In the genomic region with DNA sequence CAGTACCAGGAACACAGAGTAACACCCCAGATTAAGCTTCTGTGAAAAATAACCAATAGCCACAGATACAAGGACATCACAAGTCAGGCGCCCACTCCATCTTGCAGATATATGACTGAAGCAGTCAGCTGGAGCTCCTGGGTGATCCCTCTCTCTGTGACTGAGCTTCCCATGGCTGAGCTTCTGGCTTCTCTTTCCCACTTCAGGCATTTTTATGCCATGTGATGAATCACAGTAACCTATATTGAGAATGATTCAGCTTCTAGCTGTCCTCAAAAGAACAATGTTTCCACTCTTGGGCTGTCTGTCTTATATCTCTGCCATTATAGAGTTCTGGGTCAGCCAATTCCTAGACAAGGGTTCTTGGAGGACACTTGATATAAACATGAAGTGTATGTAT, we compare ENCODE assay signal across 25 mouse cellular contexts. TPM values are rescaled to one million over a fixed set of nuclear protein-coding genes. Genes with fewer than 3 reads are reported as not detected.
"Had no signal": no experiment of that assay in that cellular context is flagged by ENCODE, and none has a peak within 500 bp of the region (broad histone marks: within the 10 kb centered on the region; RNA-seq: fewer than 3 reads in every experiment).

No protein-coding gene starts in this region.

- DNase-seq: retina, postnatal 1 day; right cerebral cortex, adult 18-20 months; right cerebral cortex, postnatal 14 days; right cerebral cortex, postnatal 25 days; right cerebral cortex, postnatal 4 days; spleen, adult 18-20 months; thymus, adult 18-20 months; thymus, adult 2 months; thymus, postnatal 14 days; thymus, postnatal 25 days; thymus, postnatal 36 days; thymus, postnatal 4 days had no signal

RNA-seq across cellular contexts. Expression of a gene that starts 29.4 kb away (rescaled TPM):
- total RNA-seq: neutrophil, adult 5-6 weeks had no signal
- polyA plus RNA-seq: neural tube, embryonic 13.5 days; neural tube, embryonic 14.5 days; neural tube, embryonic 15.5 days; small intestine, adult 2 months; spleen, adult 2 months; stomach, embryonic 14.5 days; stomach, embryonic 15.5 days; stomach, embryonic 16.5 days; stomach, postnatal 0 days; testis, adult 2 months; thymus, postnatal 0 days; urinary bladder, adult 2 months had no signal

RNA-seq across cellular contexts. Expression of a gene that starts 57.7 kb away (rescaled TPM):
- polyA plus RNA-seq: neural tube, embryonic 13.5 days; neural tube, embryonic 14.5 days; small intestine, adult 2 months; spleen, adult 2 months; stomach, embryonic 14.5 days; stomach, embryonic 15.5 days; stomach, embryonic 16.5 days; stomach, postnatal 0 days; testis, adult 2 months; thymus, adult 2 months; thymus, postnatal 0 days; urinary bladder, adult 2 months had no signal
